Mouse (Mus musculus): ENCODE results near the gene Celsr1. TPM values are rescaled to one million over a fixed set of nuclear protein-coding genes. Genes with fewer than 3 reads are reported as not detected.

The Celsr1 gene
- total and polyA plus RNA-seq, 3 experiments = 4.5 to 5.2 (median 5.0) TPM

GRCm38 (mm10) chr15:85994906-85995608 lies 38.5 kb downstream of the Celsr1 start:
- H3K36me3 ChIP-seq (ENCODE audit: control insufficient read depth, insufficient read depth, low read length) = no peaks in the 10 kb centered on the region
- TF ChIP-seq POLR2A (IDR thresholded peaks at IDR 0.05; ENCODE audit: insufficient read depth, low read depth, low read length) = no peak
- H3K27me3 ChIP-seq (ENCODE audit: control insufficient read depth, insufficient read depth, low read length) = no peaks in the 10 kb centered on the region
- H3K4me1 ChIP-seq (ENCODE audit: control insufficient read depth, insufficient read depth, low read length) = no peaks in the 10 kb centered on the region
- intact Hi-C loops (cut with DNase I) = no loop called here
- no peak overlapping the region for H3K9ac ChIP-seq (ENCODE audit: low read depth, low read length)
- no peaks in the 10 kb centered on the region for H3K79me2 ChIP-seq (replicated peaks; ENCODE audit: control insufficient read depth, insufficient read depth, low read length)
- 82% methylated on average over 6 of the region's 6 CpGs for WGBS
- no peak for DNase-seq
- no peak overlapping the region for H3K27ac ChIP-seq
- no peak overlapping the region for H3K4me3 ChIP-seq

DNA sequence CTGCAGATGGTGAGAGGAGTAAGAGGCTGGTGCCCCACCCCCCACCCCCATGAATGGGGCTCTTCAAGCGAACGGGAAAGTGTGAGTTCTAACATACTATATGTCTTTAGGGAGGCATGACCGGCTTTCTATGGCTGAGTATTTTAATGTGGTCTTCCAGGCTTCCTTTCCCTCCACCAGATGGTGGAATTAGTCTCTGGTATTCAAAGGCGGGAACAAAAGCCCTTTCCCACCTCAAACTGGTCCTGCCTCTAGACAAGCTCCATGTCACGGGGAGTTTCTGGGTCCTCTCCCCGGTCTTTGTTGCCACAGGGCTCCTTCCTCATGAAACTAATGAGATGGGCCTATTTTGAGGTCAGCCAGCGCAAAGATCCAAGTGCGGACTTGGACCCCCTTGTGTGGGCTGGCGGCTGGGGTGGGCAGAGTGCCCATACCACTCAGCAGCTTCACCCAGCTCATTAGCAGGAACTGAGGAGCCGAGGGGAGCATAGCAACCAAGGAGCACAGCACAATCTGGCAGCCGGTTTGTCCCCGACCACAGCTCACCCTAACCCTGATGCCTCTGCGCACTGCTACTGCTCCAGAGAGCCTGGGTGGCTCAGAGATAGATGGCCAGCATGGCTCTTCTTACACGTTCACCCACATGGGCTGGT lies 39.5 kb downstream of the Celsr1 start:
- H3K9ac ChIP-seq (ENCODE audit: low read depth, low read length) = no peak overlapping the region
- H3K4me3 ChIP-seq = no peak overlapping the region
- H3K36me3 ChIP-seq (ENCODE audit: control insufficient read depth, insufficient read depth, low read length) = no peaks in the 10 kb centered on the region
- TF ChIP-seq CTCF (IDR thresholded peaks at IDR 0.05) (no peak), EP300 (IDR thresholded peaks at IDR 0.05; ENCODE audit: insufficient read depth, low read depth, low read length) (no peak), POLR2A (IDR thresholded peaks at IDR 0.05; ENCODE audit: insufficient read depth, low read depth, low read length) (no peak)
- no peak overlapping the region for H3K27ac ChIP-seq
- no peaks in the 10 kb centered on the region for H3K27me3 ChIP-seq (ENCODE audit: control insufficient read depth, insufficient read depth, low read length)
- intact Hi-C loops (cut with DNase I) = no loop called here
- no peaks in the 10 kb centered on the region for H3K4me1 ChIP-seq (ENCODE audit: control insufficient read depth, insufficient read depth, low read length)
- no peaks in the 10 kb centered on the region for H3K79me2 ChIP-seq (replicated peaks; ENCODE audit: control insufficient read depth, insufficient read depth, low read length)
- no peak for DNase-seq
- 65% methylated on average over 14 of the region's 14 CpGs for WGBS

- H3K36me3 ChIP-seq (ENCODE audit: control insufficient read depth, insufficient read depth, low read length) = no peaks in the 10 kb centered on the region
- H3K4me3 ChIP-seq = no peak overlapping the region
- TF ChIP-seq POLR2A (IDR thresholded peaks at IDR 0.05; ENCODE audit: insufficient read depth, low read depth, low read length) (no peak), EP300 (IDR thresholded peaks at IDR 0.05; ENCODE audit: insufficient read depth, low read depth, low read length) (no peak), CTCF (IDR thresholded peaks at IDR 0.05) (no peak)
- no peak overlapping the region for H3K27ac ChIP-seq
- H3K9ac ChIP-seq (ENCODE audit: low read depth, low read length) = no peak overlapping the region
- DNase-seq = no peak
- H3K4me1 ChIP-seq (ENCODE audit: control insufficient read depth, insufficient read depth, low read length) = no peaks in the 10 kb centered on the region
- no peaks in the 10 kb centered on the region for H3K79me2 ChIP-seq (replicated peaks; ENCODE audit: control insufficient read depth, insufficient read depth, low read length)
- H3K27me3 ChIP-seq (ENCODE audit: control insufficient read depth, insufficient read depth, low read length) = no peaks in the 10 kb centered on the region
- intact Hi-C loops (cut with DNase I) = no loop called here
Observed at GRCm38 (mm10) chr15:85993386-85993785, 40.2 kb downstream of the Celsr1 start.

DNA sequence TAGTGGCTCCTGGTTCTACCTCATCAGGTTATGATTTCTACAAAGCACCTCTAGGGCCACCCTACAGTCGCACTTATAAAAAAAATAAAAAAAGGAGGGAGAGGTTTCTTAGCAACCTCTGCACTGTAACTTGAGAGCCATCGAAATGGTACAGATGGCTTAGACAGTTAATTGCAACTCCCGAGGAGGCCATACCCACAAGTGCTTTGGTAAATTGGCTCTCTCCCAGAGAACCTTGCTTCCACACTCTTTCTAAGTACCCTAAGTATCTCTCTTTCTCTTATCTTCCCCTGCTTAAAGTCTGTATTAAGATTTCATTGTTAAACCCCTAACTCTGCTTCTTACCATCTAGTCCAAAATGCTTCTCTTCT lies 41.5 kb downstream of the Celsr1 start:
- H3K27ac ChIP-seq = no peak overlapping the region
- WGBS = 63% methylated on average over 3 of the region's 3 CpGs
- H3K4me3 ChIP-seq = no peak overlapping the region
- no peak for DNase-seq
- no peaks in the 10 kb centered on the region for H3K27me3 ChIP-seq (ENCODE audit: control insufficient read depth, insufficient read depth, low read length)
- H3K79me2 ChIP-seq (replicated peaks; ENCODE audit: control insufficient read depth, insufficient read depth, low read length) = no peaks in the 10 kb centered on the region
- no peak overlapping the region for H3K9ac ChIP-seq (ENCODE audit: low read depth, low read length)
- TF ChIP-seq CTCF (IDR thresholded peaks at IDR 0.05) (no peak), EP300 (IDR thresholded peaks at IDR 0.05; ENCODE audit: insufficient read depth, low read depth, low read length) (no peak), POLR2A (IDR thresholded peaks at IDR 0.05; ENCODE audit: insufficient read depth, low read depth, low read length) (no peak)
- H3K36me3 ChIP-seq (ENCODE audit: control insufficient read depth, insufficient read depth, low read length) = no peaks in the 10 kb centered on the region
- no peaks in the 10 kb centered on the region for H3K4me1 ChIP-seq (ENCODE audit: control insufficient read depth, insufficient read depth, low read length)
- intact Hi-C loops (cut with DNase I) = no loop called here

DNA sequence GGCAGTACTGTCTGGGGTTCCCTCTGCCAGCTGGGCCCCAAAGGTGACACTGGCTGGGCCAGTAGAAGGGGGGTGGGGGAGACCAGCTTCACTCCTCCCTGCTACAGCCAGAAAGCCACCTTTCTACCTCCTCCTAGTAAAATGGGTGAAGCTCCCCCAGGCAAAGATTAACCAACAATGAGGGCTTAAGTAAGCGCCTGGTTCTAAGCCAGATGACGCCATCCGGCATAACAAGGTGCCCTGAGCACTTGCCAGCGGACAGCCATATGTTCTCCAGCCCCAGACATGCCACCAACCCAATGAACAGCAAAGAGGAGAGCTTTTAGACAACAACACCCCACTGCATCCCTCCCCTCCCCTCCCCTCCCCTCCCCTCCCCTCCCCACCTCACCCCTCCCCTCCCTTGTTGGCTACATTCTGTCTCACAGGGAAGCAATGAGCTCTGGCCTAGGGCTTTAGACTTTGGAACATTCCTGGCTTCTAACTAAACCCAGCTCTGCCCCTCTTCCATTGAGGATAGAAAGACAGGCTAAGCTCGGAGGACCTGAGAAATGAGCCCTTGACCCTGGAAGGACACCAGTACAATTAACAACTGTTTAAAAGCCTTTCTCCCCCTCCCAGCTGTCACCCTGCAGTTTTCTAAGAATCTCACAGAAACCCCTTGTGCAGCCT lies 42.0 kb downstream of the Celsr1 start:
- Histone ChIP-seq H3K9ac (ENCODE audit: low read depth, low read length) (no peak overlapping the region), H3K27me3 (ENCODE audit: control insufficient read depth, insufficient read depth, low read length) (no peaks in the 10 kb centered on the region), H3K36me3 (ENCODE audit: control insufficient read depth, insufficient read depth, low read length) (no peaks in the 10 kb centered on the region), H3K4me1 (ENCODE audit: control insufficient read depth, insufficient read depth, low read length) (no peaks in the 10 kb centered on the region), H3K79me2 (replicated peaks; ENCODE audit: control insufficient read depth, insufficient read depth, low read length) (no peaks in the 10 kb centered on the region), H3K4me3 (no peak overlapping the region), H3K27ac (no peak overlapping the region)
- no peak for DNase-seq
- WGBS = 88% methylated on average over 5 of the region's 5 CpGs
- TF ChIP-seq POLR2A (IDR thresholded peaks at IDR 0.05; ENCODE audit: insufficient read depth, low read depth, low read length) (no peak), CTCF (IDR thresholded peaks at IDR 0.05) (no peak), EP300 (IDR thresholded peaks at IDR 0.05; ENCODE audit: insufficient read depth, low read depth, low read length) (no peak)
- intact Hi-C loops (cut with DNase I) = no loop called here

Measured in heart, adult 2 months (tissue).